Mouse (Mus musculus) forebrain, embryonic 15.5 days (tissue): ENCODE measurements around the gene Frmd4b. TPM values are rescaled to one million over a fixed set of nuclear protein-coding genes. Genes with fewer than 3 reads are reported as not detected.
A peak's percentile ranks its signal among the peaks of the same experiment; 100 is the strongest.

Source experiments
- ATAC-seq: fragments of 200-750 bp; cut with Nextera tagmentation; replicated peaks from 2 replicates; pipeline ENCODE4 v1.8.0; 2017; ENCODE audit warnings: mild to moderate bottlenecking, moderate TSS enrichment, moderate library complexity
- H3K27ac ChIP-seq: fragments of 300-500 bp; sonication (generic); replicated peaks from 2 replicates; pipeline ENCODE4 v1.5.1; 2015; ENCODE audit warnings: mild to moderate bottlenecking, inconsistent platforms
- H3K27me3 ChIP-seq: fragments of 300-500 bp; sonication (generic); 2 replicates; pipeline ENCODE4 v1.6.1; 2015; ENCODE audit warnings: inconsistent platforms
- H3K36me3 ChIP-seq: fragments of 300-500 bp; sonication (generic); 2 replicates; pipeline ENCODE4 v1.6.1; 2015; ENCODE audit warnings: mild to moderate bottlenecking, inconsistent platforms
- H3K4me1 ChIP-seq: fragments of 300-500 bp; sonication (generic); 2 replicates; pipeline ENCODE4 v1.6.1; 2015; ENCODE audit warnings: inconsistent platforms
- H3K4me2 ChIP-seq: fragments of 300-500 bp; sonication (generic); replicated peaks from 2 replicates; pipeline ENCODE4 v1.6.1; 2015; ENCODE audit warnings: mild to moderate bottlenecking, inconsistent platforms
- H3K4me3 ChIP-seq: fragments of 300-500 bp; sonication (generic); 2 replicates; pipeline ENCODE4 v1.5.1; 2015; ENCODE audit warnings: mild to moderate bottlenecking, inconsistent platforms
- H3K9ac ChIP-seq: fragments of 300-500 bp; sonication (generic); replicated peaks from 2 replicates; pipeline ENCODE4 v1.6.1; 2015; ENCODE audit warnings: mild to moderate bottlenecking, inconsistent platforms
- H3K9me3 ChIP-seq: fragments of 300-500 bp; sonication (generic); 2 replicates; pipeline ENCODE4 v1.6.1; 2016; ENCODE audit warnings: inconsistent platforms
- WGBS: fragments of 180-500 bp; shearing (Covaris S2); methylation state at CpG from one replicate; pipeline ENCODE4 v1.1.7; 2015; ENCODE audit warnings: mixed read lengths; 5-methylcytosine and 5-hydroxymethylcytosine counted together
- polyA plus RNA-seq: library from polyadenylated mRNA; unstranded; fragments of >200 nt; fragmentation: Nextera tagmentation; extraction: Ambion mirVana; gene quantifications from 2 replicates; pipeline ENCODE4 v1.2.1, GENCODE M21; 2015

Frmd4b gene
- polyA plus RNA-seq, 1 experiment from 2014 or later: 49.0 TPM

DNA sequence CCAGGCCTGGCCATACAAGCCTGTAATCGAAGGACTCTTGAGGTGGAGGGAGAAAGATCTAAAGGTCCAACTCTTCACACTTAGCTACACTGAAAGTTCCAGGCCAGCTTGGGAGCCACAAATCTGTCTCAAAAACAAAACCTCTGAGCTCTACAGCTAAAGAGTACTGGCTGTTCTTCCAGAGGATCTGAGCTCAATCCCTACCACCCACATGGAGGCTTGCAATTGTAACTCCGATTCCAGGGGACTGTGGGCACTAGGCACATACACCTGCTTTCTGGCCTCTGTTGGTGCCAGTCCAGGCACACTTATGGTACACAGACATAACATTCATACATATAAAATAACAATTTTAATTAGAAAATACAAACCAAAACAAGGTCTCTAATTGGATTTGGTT is 271.4 kb downstream of the Frmd4b start:
- no peaks in the 10 kb centered on the region; the same call in 1 of the 2 replicates for H3K4me1 ChIP-seq
- no peaks in the 10 kb centered on the region for H3K27me3 ChIP-seq
- WGBS: 89% methylated on average over 2 of the region's 2 CpGs
- H3K9me3 ChIP-seq: no peaks in the 10 kb centered on the region
- no peak overlapping the region for H3K27ac ChIP-seq
- no peak for ATAC-seq
- H3K4me2 ChIP-seq: no peak overlapping the region
- H3K9ac ChIP-seq: no peak overlapping the region
- H3K4me3 ChIP-seq: no peak overlapping the region
- no peaks in the 10 kb centered on the region for H3K36me3 ChIP-seq

- Histone ChIP-seq H3K36me3 (no peaks in the 10 kb centered on the region), H3K9me3 (no peaks in the 10 kb centered on the region), H3K4me2 (no peak overlapping the region), H3K27ac (no peak overlapping the region), H3K9ac (no peak overlapping the region), H3K27me3 (no peaks in the 10 kb centered on the region), H3K4me1 (peaks cover 26% of the 10 kb centered on the region), H3K4me3 (no peak overlapping the region)
- 95% methylated on average over 5 of the region's 5 CpGs for WGBS
- no peak for ATAC-seq
Observed at GRCm38 (mm10) chr6:97342185-97342584, 275.2 kb downstream of the Frmd4b start.

DNA sequence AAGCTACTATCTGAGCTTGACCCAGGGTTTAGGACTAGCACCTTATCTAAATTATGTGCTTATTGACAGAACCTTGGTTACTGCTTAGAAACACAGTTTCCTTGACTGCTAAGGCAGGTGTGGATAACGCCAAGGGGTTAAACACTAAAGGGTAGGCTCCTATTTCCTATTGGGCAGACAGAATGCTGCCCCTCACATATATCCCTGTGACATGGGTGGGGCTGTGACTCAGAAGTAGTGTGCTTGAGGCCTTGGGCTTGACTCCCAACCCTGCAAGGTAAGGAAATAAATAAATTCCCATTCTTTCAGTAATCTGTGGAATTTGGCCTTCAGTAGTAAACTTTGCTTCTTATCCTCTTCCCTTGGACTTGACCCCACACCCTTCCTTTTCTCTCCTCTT is 275.7 kb downstream of the Frmd4b start:
- Histone ChIP-seq H3K4me1 (peaks cover 26% of the 10 kb centered on the region), H3K27ac (no peak overlapping the region), H3K4me3 (no peak overlapping the region), H3K4me2 (no peak overlapping the region), H3K9ac (no peak overlapping the region), H3K36me3 (no peaks in the 10 kb centered on the region), H3K9me3 (no peaks in the 10 kb centered on the region), H3K27me3 (no peaks in the 10 kb centered on the region)
- 93% methylated on average over 1 of the region's 1 CpGs for WGBS
- no peak for ATAC-seq

GRCm38 (mm10) chr6:97341148-97341547 is 276.2 kb downstream of the Frmd4b start:
- H3K27ac ChIP-seq: no peak overlapping the region
- no peaks in the 10 kb centered on the region for H3K36me3 ChIP-seq
- peaks cover 26% of the 10 kb centered on the region for H3K4me1 ChIP-seq
- H3K27me3 ChIP-seq: no peaks in the 10 kb centered on the region
- H3K9me3 ChIP-seq: no peaks in the 10 kb centered on the region
- 88% methylated on average over 3 of the region's 3 CpGs for WGBS
- no peak for ATAC-seq
- H3K4me3 ChIP-seq: no peak overlapping the region
- no peak overlapping the region for H3K9ac ChIP-seq
- no peak overlapping the region for H3K4me2 ChIP-seq

DNA sequence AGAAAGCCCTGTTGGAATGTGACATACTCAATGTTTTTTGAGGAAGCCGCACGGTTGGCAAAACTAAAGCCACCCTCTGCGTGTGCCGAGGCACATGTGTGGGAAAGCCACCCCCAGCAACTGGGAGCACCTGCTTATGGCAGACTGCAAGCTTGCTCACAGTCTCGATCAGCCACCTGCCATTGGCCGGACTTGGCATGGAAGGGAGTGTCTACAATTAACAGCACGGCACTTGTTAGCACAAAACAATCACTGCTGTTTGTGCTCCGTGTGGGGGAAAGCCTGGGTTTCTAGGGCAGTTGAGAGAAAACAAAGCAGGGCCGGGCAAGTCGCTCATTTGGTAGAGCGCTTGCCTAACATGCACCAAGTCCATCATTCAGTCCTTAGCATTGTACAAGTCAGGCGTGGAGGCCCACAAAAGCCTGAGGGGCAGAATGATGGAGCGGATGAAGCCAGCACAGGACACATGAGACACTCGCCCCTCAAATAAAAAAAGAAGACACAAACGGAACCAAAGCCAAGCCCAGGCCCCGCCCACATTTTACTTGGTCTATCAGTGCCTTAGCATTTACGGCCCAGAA is 277.0 kb downstream of the Frmd4b start:
- H3K4me1 ChIP-seq: peaks cover 26% of the 10 kb centered on the region
- no peaks in the 10 kb centered on the region for H3K27me3 ChIP-seq
- 27% methylated on average over 17 of the region's 17 CpGs for WGBS
- no peaks in the 10 kb centered on the region for H3K9me3 ChIP-seq
- H3K9ac ChIP-seq: no peak overlapping the region
- H3K4me3 ChIP-seq: no peak overlapping the region
- H3K27ac ChIP-seq: peak overlapping the region; percentile 21; the same call in 1 of the 2 replicates
- ATAC-seq: peak; percentile 79
- H3K36me3 ChIP-seq: no peaks in the 10 kb centered on the region
- no peak overlapping the region for H3K4me2 ChIP-seq

DNA sequence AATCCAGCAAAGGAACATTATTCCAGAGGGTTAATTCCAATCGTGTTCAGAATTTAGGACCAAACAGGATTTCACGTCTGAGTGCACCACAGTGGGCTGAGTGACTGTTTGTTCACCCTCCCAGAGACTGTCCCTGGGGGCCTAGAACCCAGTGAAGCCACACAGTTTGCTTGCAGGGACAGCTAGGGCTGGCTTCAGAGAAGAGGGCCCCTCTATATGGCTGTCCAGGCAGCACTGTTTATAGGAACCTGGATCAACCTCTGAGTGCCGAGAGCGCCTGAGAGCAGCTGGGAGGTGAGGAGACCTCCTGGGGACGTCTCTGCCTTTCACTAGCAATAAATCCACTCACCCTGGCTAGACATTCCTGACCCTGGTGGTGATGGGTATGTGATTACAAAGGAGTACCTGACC is 278.1 kb downstream of the Frmd4b start:
- Histone ChIP-seq H3K27me3 (no peaks in the 10 kb centered on the region), H3K4me1 (peaks cover 26% of the 10 kb centered on the region), H3K9me3 (no peaks in the 10 kb centered on the region), H3K4me3 (no peak overlapping the region), H3K27ac (0 out of 2 replicates have a peak overlapping the region, but pooled peaks have one; percentile 21), H3K4me2 (no peak overlapping the region), H3K9ac (no peak overlapping the region), H3K36me3 (no peaks in the 10 kb centered on the region)
- 19% methylated on average over 5 of the region's 5 CpGs for WGBS
- ATAC-seq: peak; percentile 59

GRCm38 (mm10) chr6:97338843-97339242 is 278.5 kb downstream of the Frmd4b start:
- Histone ChIP-seq H3K9ac (no peak overlapping the region), H3K9me3 (no peaks in the 10 kb centered on the region), H3K4me1 (peaks cover 28% of the 10 kb centered on the region), H3K27ac (no peak overlapping the region), H3K27me3 (no peaks in the 10 kb centered on the region), H3K4me2 (no peak overlapping the region), H3K36me3 (no peaks in the 10 kb centered on the region), H3K4me3 (no peak overlapping the region)
- 0 out of 2 replicates have a peak, but pooled peaks have one; percentile 30 for ATAC-seq
- WGBS: 29% methylated on average over 4 of the region's 4 CpGs

DNA sequence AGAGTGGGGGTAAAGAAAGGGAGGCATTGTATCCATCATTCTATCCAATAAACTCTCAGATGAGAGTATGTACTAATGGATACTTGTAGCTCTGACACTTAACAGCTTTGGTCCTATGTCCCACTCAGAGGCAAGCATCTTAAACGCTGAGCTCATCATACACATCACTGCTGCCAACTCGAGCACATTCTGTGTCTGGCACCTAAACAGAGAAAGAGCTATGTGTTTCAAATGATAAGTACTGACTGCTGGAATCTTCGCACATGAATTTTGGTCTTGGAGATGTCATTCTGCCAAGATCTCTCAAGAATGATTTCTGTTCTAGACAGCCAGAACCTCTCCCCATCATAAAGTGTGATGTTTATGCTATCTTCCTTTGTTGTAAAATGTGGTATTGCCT is 284.0 kb downstream of the Frmd4b start:
- peak overlapping the region; percentile 57 for H3K27ac ChIP-seq
- 0 out of 2 replicates have a peak, but pooled peaks cover 5% of the 10 kb centered on the region for H3K36me3 ChIP-seq
- H3K27me3 ChIP-seq: no peaks in the 10 kb centered on the region
- H3K9ac ChIP-seq: no peak overlapping the region
- ATAC-seq: no peak
- H3K4me3 ChIP-seq: no peak overlapping the region
- H3K9me3 ChIP-seq: no peaks in the 10 kb centered on the region
- H3K4me1 ChIP-seq: peaks cover 12% of the 10 kb centered on the region; the same call in 1 of the 2 replicates
- H3K4me2 ChIP-seq: no peak overlapping the region
- 64% methylated on average over 3 of the region's 3 CpGs for WGBS

- 55% methylated on average over 4 of the region's 4 CpGs for WGBS
- no peak overlapping the region for H3K4me3 ChIP-seq
- ATAC-seq: no peak
- H3K4me1 ChIP-seq: no peaks in the 10 kb centered on the region
- H3K36me3 ChIP-seq: peaks cover 21% of the 10 kb centered on the region
- H3K4me2 ChIP-seq: no peak overlapping the region
- no peak overlapping the region for H3K27ac ChIP-seq
- H3K9ac ChIP-seq: no peak overlapping the region
- H3K27me3 ChIP-seq: no peaks in the 10 kb centered on the region
- no peaks in the 10 kb centered on the region for H3K9me3 ChIP-seq
Observed at GRCm38 (mm10) chr6:97323951-97324350, 293.4 kb downstream of the Frmd4b start.

- Histone ChIP-seq H3K27me3 (no peaks in the 10 kb centered on the region), H3K4me2 (no peak overlapping the region), H3K4me1 (no peaks in the 10 kb centered on the region), H3K36me3 (peaks cover 15% of the 10 kb centered on the region), H3K9ac (no peak overlapping the region), H3K4me3 (no peak overlapping the region), H3K9me3 (no peaks in the 10 kb centered on the region), H3K27ac (no peak overlapping the region)
- ATAC-seq: no peak
- 71% methylated on average over 12 of the region's 12 CpGs for WGBS
Observed at GRCm38 (mm10) chr6:97322126-97322525, 295.2 kb downstream of the Frmd4b start.

- Histone ChIP-seq H3K36me3 (peaks cover 15% of the 10 kb centered on the region), H3K27ac (no peak overlapping the region), H3K4me3 (no peak overlapping the region), H3K4me2 (no peak overlapping the region), H3K27me3 (no peaks in the 10 kb centered on the region), H3K9me3 (no peaks in the 10 kb centered on the region), H3K4me1 (no peaks in the 10 kb centered on the region), H3K9ac (no peak overlapping the region)
- no peak for ATAC-seq
- WGBS: 86% methylated on average over 11 of the region's 11 CpGs
Observed at GRCm38 (mm10) chr6:97321156-97321555, 296.2 kb downstream of the Frmd4b start.

- no peak for ATAC-seq
- no peaks in the 10 kb centered on the region for H3K27me3 ChIP-seq
- no peak overlapping the region for H3K4me2 ChIP-seq
- H3K9ac ChIP-seq: no peak overlapping the region
- no peak overlapping the region for H3K4me3 ChIP-seq
- H3K27ac ChIP-seq: no peak overlapping the region
- H3K4me1 ChIP-seq: no peaks in the 10 kb centered on the region
- H3K36me3 ChIP-seq: 0 out of 2 replicates have a peak, but pooled peaks cover 5% of the 10 kb centered on the region
- 80% methylated on average over 4 of the region's 4 CpGs for WGBS
- H3K9me3 ChIP-seq: no peaks in the 10 kb centered on the region
Observed at GRCm38 (mm10) chr6:97319081-97319480, 298.3 kb downstream of the Frmd4b start.

GRCm38 (mm10) chr6:97317956-97318355 is 299.4 kb downstream of the Frmd4b start:
- H3K9me3 ChIP-seq: no peaks in the 10 kb centered on the region
- H3K4me1 ChIP-seq: no peaks in the 10 kb centered on the region
- H3K27me3 ChIP-seq: no peaks in the 10 kb centered on the region
- no peak overlapping the region for H3K4me2 ChIP-seq
- ATAC-seq: no peak
- H3K9ac ChIP-seq: no peak overlapping the region
- no peaks in the 10 kb centered on the region for H3K36me3 ChIP-seq
- H3K4me3 ChIP-seq: no peak overlapping the region
- 95% methylated on average over 3 of the region's 3 CpGs for WGBS
- H3K27ac ChIP-seq: no peak overlapping the region
